Mouse (Mus musculus): ENCODE results near the gene Tubg2.
A peak's percentile ranks its signal among the peaks of the same experiment; 100 is the strongest.

The Tubg2 gene

DNA sequence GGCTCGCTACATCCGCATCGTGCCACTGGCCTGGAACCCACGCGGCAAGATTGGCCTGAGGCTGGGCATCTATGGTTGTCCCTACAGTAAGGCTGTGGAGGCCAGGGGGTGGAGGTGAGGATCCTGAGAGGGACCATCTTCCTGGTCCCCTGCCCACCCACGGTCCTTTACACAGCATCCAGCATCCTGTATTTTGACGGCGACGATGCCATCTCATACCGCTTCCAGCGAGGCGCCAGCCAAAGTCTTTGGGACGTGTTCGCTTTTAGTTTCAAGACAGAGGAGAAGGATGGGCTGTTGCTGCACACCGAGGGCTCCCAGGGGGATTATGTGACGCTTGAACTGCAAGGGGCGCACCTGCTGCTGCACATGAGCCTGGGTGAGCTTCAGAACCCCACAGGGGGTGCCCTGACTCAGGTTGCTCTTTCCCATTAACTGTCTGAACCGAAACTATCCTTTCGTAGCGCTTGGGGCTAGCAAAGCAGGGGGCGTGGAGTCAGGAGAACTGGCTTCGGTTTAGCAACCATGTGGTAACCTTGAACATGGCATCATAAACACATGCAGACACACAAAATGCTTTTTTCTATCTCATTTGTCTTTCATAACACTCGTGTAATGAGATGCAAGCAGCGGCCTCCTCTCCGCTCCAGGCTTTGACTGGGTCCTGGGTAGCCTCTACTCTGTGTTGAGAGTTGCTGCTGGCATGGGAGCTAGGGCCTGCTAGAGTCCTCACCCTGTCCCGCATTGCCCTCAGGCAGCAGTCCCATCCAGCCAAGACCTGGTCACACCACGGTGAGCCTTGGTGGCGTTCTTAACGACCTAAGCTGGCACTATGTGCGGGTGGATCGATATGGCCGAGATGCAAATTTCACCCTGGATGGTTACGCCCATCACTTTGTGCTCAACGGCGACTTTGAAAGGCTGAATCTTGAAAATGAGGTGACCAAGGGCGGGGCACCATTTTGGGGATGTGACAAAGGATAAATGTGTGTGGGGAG, 22.7 kb downstream of the Tubg2 start:
- peak in 1 of 2 experiments; percentile 31 for DNase-seq (ENCODE audit: low spot score in 2 of 2)

DNA sequence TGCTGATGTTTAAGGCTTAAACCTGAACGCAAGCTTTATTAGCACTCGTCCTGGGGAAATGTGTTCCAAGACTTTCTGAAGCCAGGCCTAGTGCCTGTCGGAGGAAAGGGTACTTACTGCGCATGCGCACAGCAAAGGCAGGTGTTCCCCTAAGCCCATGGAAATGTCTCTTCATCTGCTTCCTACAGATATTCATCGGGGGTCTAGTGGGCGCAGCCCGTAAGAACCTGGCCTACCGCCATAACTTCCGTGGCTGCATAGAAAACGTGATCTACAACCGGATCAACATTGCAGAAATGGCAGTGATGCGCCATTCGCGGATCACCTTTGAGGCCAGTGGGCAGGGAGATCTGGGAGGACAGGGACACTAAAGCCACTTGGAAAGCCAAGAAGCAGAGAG, 23.6 kb downstream of the Tubg2 start:
- no peak for DNase-seq (ENCODE audit: low spot score in 2 of 2)

DNA sequence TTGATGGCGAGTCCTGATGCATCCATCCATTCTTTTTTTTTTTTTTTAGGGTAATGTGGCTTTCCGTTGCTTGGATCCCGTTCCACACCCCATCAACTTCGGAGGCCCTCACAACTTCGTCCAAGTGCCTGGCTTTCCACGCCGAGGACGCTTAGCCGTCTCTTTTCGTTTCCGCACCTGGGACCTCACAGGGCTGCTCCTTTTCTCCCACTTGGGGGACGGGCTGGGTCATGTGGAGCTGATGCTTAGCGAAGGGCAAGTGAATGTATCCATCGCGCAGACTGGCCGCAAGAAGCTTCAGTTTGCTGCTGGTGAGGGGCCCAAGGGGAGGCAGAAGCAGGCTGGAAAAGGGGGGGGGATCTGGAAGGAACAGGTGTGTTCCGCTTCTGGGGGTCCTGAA, 24.6 kb downstream of the Tubg2 start:
- DNase-seq (ENCODE audit: low spot score in 2 of 2) = no peak

DNA sequence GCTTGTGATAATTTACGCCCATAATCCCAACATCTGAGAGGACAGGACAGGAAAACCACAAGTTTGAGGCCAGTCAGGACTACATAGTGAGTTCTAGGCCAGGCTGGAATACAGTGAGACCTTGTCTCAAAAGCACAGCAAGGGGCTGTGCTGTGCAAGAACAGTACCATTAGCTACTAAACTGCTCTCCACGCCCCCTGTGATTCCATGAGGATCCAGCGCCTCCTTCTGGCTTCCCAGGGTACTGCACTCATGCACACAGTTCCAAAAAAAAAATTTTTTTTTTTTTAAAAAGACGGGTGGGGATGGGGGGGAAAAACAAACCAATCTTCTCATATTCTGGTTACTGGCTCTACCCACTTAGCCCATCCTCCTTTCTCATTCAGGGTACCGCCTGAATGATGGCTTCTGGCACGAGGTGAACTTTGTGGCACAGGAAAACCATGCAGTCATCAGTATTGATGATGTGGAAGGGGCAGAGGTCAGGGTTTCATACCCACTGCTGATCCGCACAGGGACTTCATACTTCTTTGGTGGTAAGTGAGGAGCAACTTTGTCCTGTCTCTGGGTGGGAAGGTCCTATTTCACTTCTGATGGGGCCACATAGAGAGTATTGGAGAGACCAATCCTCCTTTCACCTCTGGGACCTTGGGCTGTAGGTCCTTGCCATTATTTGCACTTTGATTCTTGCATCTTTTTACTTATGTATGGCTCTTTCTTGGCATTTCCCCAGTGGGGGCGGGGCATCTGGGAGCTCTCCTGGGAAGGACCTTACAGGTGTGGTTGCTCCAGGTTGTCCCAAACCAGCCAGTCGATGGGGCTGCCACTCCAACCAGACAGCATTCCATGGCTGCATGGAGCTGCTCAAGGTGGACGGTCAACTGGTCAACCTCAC, 25.4 kb downstream of the Tubg2 start:
- no peak for DNase-seq (ENCODE audit: low spot score in 2 of 2)

DNA sequence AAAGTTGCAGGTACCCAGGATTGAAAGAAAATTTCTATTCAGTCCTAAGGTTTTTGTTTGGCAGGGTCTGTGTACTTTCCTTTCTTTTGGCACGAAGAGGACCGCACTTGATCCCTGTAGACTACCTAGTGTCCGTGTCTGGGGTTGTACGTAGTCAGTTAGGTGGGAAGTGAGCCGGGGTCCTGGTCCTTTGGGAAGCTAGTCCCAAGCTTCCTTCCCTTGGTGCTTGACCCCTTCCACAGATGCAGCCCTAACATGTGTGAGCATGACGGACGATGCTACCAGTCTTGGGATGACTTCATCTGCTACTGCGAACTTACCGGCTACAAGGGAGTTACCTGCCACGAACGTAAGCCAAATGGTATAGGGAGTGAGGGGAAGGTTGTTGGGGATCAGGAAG, 26.3 kb downstream of the Tubg2 start:
- no peak for DNase-seq (ENCODE audit: low spot score in 2 of 2)

DNA sequence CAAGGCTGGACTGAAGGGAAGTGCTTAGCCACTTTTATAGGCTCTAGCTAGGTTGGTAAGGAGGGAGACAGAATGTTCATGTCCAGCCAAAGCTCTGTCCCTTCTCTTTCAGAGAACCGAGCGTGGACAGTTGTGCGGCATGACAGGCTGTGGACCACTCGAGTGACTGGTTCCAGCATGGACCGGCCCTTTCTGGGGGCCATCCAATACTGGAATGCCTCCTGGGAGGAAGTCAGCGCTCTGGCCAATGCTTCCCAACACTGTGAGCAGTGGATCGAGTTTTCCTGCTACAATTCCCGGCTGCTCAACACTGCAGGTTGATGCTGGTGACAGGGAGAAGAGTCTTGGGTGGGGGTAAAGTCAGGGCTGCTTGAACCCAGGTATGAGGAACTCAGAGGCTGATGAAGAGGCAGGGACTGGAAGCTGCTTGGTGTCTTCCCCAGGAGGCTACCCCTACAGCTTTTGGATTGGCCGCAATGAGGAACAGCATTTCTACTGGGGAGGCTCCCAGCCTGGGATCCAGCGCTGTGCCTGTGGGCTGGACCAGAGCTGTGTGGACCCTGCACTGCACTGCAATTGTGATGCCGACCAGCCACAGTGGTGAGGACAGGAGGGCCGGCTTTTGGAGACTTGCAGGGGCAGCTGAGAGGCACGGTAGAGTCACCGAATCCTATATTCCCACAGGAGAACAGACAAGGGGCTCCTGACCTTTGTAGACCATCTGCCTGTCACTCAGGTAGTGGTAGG, 27.2 kb downstream of the Tubg2 start:
- no peak for DNase-seq (ENCODE audit: low spot score in 2 of 2)

DNA sequence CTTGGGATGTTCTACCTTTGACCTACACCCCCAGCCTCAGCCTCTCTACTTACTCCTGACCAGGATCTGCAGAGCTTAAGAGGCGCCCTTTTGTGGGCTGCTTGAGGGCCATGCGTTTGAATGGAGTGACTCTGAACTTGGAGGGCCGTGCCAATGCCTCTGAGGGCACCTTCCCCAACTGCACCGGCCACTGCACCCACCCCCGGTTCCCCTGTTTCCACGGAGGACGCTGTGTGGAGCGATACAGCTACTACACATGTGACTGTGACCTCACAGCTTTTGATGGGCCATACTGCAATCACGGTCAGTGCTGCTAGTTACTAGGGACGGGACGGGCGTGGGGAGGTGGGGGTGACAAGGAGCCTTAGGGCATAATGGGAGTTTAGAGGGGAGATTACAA, 29.3 kb downstream of the Tubg2 start:
- DNase-seq (ENCODE audit: low spot score in 2 of 2) = no peak

DNA sequence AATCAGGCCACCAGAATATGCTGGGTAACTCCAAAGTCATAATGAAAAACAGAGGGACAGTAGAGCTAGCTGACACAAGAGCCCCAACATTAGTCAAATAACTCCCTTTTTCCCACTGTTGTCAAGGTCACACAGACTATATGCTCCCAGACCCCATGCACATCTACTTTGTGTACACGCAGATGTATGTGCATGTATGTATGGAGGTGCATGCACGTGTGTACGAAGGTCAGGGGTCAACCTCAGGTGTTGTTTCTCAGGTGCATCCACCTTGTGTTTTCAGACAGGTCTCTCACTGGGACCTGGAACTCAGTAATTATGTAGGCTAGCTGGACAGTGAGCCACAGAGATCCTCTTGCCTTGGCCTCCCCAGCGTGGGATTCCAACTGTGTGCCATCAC, 29.7 kb downstream of the Tubg2 start:
- DNase-seq (ENCODE audit: low spot score in 2 of 2) = no peak

DNA sequence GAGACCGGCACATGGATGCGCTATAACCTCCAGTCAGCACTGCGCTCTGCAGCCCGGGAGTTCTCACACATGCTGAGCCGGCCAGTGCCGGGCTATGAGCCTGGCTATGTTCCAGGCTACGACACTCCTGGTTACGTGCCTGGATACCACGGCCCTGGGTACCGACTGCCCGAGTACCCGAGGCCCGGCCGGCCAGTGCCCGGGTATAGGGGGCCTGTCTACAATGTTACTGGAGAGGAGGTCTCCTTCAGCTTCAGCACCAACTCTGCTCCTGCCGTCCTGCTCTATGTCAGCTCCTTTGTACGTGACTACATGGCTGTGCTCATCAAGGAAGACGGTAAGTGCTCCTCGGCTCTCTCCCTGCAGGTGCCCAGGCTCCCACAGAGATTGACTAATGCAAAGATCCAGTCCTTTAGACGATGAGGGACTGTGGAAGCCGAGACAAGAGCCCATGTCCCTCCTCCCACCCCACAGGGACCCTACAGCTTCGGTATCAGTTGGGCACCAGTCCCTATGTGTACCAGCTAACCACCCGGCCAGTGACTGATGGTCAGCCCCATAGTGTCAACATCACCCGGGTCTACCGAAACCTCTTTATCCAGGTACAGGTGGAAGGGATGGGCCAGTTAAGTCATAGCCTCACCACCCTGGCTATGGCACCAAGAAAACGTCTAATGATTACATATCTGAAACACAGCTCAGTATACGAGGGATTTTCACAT, 31.0 kb downstream of the Tubg2 start:
- DNase-seq (ENCODE audit: low spot score in 2 of 2) = no peak

DNA sequence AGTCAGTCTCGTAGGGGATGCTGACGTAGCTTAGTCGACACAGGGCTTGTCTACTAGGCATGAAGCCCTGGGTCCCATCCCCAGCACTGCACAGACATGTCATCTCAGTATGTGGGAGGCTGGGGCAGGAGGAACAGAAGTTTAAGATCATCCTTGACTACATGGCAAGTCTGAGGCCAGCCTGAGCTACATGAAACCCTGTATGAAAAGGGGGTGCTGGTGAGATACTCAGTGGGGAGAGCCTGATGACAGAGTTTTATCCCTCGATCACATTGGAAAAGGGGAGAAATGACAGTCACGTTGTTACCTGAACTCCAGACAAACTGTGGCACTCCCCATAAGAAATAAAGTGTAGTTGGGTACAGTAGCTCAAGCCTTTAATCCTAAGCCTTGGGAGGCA, 31.8 kb downstream of the Tubg2 start:
- no peak for DNase-seq (ENCODE audit: low spot score in 2 of 2)

DNA sequence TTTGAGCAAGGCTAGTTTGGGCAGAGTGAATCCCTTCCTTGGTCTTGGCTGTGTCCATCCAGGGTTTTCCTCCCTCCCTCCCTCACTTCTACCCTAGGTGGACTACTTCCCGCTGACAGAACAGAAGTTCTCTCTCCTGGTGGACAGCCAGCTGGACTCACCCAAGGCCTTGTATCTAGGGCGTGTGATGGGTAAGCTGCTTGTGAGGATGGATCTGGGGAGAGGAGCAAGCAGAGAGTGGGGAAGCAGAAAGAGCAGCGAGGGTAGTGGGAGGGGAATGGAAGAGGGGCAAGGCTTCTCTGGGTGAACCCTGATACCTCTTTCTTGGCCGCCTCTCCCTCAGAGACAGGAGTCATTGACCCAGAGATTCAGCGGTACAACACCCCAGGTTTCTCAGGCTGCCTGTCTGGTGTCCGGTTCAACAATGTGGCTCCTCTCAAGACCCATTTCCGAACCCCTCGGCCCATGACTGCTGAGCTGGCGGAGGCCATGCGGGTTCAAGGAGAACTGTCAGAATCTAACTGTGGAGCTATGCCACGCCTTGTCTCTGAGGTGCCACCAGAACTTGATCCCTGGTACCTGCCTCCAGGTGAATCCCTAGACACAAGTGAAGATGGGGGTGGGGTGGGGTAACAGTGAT, 32.6 kb downstream of the Tubg2 start:
- DNase-seq (ENCODE audit: low spot score in 2 of 2) = no peak

DNA sequence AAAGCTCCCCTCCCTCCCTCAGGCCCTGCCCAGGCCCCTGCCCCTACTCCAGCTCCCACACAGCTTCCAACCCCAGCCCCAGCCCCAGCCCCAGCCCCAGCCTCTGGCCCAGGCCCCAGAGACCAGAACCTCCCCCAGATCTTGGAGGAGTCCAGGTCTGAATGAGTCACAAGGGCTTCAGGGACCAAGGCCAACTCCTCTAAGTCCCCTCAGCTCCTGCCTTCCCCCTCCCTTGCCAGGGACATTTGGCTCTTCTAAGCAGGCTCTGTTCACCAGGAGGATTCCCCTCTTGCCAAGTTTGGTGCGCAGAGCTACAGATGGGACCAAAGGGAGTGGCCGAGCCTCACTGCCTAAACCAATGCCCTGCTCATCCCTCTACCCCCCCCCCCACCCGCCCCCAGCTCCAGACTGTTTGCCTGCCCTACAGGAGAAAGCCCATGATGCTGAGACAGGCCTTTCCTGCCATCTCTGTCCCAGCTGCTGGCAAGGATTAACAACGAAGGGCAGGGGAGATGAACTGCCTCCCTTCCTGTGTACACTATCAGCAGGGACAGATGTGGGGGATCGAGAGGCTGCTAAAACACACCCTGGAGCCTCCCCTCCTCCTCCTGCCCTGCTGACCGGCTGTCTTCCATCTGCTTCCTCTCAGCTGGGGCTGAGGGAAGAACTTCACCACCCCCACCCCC, 33.9 kb downstream of the Tubg2 start:
- peak; percentile 40 to 63 for DNase-seq (ENCODE audit: low spot score in 2 of 2)

DNA sequence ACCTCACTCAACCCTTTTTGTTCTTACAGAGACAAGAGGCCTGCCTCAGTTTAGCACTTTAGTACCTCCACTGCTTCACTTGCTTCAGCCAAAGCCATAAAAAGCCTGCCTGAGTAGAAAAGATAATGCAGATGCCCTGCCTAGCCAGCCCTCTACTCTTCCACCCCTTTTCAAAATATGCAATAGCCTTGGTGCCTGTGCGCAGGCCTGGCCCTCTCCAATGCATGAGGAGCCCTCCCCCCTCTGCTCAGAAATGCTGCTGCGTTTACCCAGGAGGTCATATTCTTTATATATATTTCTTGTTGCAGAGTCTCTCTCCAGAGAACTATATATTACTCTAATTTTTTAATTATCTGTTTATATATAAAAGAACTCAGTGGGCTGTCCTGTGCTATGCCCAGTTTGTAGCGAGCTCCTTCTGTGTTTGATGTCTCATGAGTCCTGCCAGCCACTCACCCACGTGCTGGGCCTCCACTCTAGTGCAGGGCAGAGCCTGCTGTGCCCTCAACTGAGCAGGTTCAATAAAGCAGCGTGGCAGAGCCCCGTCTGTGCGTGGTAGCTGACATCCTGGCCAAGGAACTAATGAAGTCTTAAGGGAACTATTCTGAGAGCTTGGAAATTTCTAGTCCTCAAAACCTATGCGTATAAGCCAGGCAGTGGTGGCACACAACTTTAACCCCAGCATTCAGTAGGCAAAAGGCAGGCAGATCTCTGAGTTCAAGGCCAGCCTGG, 34.6 kb downstream of the Tubg2 start:
- DNase-seq (ENCODE audit: low spot score in 2 of 2) = no peak

DNA sequence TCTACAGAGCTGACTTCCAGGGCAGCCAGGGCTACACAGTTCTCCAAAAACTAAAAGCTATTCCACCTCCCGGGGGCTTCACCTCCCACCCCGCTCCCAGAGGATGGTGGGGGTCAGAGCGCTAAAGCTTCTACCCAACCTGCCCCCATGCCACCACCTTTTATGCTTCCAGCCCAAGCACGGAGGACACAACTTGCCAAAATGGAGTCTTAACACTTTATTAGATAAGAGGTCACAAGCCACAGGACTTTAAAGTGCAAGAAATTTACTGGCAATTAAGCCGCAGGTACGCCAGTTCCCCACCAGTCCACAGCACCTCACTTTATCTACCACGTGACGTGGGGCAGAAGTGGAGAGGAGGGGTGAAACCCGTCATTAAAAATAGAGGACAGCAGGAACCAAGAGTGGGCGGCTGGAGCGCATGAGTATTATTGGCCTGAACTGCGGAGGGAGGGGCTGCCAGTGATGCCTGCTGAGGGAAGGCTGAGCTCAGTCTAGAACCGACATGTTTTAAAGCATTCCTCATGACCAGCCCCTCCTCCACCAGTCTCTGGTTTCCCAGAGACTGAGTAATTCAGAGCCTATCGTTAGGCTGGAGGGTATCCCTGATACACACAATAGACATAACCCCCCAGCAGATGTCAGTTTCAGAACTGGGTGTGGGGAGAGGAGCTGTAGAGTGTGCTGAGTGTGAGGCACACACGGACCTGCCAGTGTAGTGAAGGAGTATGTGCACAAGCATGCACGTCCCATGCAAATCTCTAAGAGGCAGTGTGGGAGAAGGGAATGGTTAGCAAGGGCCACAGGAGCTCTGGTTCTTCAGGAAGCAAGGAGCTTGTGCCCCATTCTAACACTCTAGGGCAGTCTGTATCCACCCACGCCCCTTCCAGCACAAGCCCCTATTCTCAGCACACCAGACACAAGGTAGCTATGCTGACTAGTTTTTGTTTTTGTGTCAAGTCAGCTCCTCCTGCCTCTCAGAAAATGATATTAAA, 35.5 kb downstream of the Tubg2 start:
- no peak for DNase-seq (ENCODE audit: low spot score in 2 of 2)

DNA sequence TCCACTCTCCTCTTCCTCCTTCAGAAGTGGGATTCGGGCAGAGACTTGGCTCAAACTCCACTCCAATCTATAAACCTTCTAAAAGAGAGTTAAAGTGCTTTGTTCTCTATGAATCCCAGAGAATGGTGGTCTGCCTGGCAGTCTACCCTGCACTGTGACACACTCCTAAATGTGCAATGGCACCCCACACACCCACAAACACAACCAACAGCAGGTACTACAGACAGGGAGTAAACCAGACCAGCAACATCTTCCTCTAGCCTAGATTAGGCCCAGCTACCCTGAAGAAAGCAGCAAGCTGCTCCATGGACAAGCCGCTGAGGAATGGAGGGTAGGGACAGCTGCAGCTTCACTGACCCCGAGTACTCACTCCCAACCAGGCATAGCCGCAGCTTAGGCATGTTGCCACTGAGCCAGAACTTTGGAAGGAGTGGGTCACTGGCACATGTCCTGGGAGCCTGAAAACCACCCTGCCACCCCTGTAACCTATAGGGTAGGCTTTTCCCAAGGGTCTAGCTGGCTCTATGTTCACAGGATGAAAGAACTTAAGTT, 36.3 kb downstream of the Tubg2 start:
- no peak for DNase-seq (ENCODE audit: low spot score in 2 of 2)

DNA sequence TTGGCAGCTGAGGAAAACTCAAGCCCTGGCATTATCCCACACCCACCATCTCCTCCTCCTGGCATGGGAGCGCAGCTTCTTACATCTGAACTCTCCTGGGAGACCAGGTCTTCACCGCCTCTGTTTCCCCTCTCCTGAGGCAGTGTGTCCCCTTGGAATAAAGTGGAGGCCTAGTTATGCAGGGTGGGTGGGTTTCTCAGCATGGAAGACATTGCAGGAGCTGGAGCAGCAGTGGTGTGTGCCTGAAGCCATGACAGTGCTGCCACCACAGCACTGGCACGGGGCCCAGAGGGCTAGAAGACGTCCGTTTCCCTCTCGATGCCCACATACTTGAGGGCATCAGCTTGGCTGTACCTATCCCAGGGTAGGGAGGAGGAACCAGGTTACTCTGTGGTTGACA, 36.9 kb downstream of the Tubg2 start:
- DNase-seq (ENCODE audit: low spot score in 2 of 2) = no peak

DNA sequence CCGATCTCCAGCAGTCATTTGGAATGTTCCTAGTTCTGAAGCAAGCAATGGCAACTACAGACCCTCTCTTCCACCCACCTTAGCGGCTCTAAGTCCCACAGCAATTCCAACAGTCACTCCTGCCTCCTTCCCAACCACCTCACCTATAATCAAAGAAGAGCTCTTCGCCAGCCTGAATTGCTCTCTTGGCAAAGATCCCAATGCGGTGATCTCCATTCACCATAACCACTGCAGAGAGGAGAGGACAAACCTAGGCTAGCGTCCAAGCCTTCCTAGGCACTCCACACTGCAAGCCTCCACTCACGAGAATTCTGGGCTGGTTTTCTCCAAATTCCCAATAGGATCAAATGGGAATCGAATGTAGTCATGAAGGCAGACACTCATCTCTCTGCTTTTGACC, 37.4 kb downstream of the Tubg2 start:
- DNase-seq (ENCODE audit: low spot score in 2 of 2) = no peak

DNA sequence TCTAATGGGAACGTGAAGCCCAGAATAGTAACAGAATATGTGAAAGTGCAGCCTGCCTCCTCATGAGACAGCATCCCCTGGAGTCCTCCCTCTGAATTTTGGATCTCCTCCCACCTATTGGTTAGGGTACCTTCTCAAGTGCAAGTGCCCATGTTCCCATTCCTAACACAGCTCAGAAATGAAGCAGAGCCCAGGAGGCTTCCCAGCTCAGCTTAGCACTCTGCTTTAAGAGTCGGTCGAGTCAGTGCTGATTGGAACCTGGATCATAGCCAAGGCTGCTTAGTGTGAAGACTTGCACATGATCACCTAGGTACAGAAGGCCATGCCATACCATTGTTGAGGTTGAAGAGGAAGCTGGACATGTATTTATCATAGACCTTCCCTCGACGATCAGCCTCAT, 38.4 kb downstream of the Tubg2 start:
- no peak for DNase-seq (ENCODE audit: low spot score in 2 of 2)

Data from spleen, postnatal 36 days (tissue).